Mouse (Mus musculus) thymus, postnatal 25 days (tissue): ENCODE measurements around the gene Rbfox3.

Experiments used
- DNase-seq: peaks from one replicate; pipeline ENCODE4 v3.0.0; 2022

Gene Rbfox3

DNA sequence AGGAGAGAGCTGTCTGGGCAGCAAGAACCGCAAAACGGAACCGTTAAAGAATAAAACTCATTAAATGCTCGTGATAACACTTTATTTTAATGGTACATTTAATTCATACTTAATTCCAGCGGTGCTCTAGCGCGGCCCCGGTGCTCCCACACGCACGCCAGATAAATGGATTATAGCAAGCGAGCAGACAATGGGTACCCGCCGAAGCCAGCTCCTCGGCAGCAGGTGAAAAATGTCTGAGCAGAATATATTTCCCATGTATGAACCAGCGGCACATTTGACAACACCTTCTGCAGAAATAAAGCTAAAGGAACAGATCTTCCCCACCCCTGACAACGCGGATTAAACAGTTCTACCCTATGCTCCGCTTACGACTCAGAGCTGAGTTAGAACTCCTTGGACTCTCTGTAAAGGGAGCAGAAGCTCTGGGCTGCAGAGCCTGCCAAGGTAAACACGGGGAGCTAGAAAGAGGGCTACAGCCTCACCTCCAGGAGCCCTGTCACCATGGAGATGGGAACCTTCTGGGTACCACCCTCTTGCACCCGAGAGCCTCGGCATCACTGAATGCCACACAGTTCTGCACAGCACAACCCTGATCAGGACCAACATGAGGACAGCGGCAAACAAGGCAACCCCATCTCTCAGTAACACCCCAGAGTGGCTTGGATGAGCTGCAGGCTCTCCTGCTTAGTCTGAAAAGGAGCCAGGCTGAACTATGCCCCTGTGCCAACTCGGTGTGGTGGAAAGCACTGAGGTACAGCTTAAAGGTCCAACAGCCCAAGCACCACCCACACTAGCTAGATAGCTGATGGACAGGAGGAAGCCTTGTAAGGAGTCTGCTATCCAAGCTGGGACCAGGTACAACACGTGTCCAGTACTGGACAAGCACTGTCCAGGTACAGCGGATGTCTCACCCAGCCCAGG is 196.5 kb downstream of the Rbfox3 start:
- no peak for DNase-seq

DNA sequence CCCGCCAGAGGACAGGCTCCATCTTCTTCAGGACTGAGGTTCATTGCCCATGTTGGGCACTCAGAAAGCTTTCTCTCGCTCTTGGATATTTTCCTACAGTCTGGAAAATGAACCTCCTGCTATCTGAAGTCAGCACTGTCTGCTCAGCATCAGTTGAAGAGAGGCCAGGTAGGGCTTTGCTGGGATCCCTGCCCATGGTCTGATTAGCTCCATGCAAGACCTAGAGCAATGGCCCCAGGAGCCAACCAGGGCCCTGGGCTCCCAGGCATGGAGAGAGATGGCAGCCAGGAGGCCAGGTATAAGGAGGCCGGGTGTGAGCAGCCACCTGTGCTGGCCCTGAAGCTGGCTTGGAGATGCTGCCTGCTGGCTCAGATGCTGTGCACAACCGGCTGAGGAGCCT is 198.6 kb downstream of the Rbfox3 start:
- no peak for DNase-seq

DNA sequence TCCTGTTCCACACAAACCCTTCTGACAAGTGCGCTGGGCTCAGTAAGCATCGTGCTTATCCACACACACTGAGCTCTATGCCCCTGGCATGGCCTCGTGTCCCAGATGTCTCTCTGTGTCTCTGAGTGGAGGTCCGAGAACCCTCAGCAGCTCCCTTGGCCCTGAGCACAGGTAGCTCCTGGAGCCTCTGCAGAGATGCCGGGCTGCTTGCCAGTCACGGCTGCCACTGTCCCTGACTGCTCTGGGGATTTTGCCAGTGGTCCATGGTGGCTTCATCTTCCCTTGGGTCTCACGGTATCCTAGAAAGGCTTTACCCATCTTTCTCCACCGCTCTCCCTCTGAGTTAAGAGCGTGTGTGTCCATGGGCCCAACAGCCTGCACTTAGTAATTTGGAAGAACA is 199.3 kb downstream of the Rbfox3 start:
- DNase-seq = no peak

DNA sequence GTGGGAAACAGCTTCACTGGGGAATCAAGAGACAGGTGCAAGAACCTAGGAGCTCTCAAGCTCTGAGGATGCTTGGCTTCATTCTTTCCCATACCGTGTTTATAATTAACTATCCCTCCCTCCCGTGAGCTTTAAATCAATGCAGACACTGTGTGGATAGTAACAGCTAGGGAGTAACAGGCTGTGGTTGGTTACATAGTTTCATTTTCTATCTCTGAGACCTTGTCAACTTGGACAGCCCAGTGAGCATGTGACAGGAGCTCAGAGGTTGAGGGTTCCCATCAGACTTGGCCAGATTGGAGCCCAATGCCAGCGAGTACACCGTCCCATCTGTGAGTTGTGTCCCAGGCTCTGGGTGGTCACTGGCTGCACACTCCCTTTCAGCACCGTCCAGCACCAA is 201.4 kb downstream of the Rbfox3 start:
- no peak for DNase-seq

DNA sequence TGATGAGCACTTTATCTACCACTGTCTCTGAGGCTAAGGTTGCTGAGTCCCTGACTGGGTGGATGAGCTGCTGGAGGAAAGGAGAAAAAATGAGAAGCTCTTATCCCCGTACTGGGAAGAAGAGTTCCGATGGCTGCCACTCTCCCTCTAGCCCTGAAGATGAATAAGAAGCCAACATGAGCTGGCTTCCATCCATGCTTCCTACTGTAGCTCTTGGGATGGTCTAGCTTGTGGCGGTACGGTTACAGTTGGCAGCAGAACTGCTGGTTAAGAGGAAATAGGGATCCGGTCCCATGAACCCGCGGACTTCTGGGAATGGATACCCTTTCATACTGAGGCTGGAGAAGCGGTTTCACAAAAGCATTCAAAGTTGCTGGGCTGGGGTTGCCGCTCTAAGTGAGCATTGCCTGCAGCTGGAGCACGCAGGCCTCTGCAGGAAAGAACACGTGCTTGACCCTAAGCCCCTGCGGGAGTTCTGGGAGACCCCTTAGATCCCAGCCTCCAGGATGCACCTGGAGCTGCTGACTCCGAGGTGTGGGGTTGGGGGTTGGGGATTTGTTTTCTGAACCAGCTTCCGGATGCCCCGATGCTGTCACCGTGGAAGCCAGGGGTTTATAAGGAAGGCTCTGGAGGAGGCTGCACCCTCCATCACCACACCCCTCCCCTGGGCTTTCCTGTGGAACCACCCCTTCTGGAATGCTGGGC is 215.0 kb downstream of the Rbfox3 start:
- no peak for DNase-seq

DNA sequence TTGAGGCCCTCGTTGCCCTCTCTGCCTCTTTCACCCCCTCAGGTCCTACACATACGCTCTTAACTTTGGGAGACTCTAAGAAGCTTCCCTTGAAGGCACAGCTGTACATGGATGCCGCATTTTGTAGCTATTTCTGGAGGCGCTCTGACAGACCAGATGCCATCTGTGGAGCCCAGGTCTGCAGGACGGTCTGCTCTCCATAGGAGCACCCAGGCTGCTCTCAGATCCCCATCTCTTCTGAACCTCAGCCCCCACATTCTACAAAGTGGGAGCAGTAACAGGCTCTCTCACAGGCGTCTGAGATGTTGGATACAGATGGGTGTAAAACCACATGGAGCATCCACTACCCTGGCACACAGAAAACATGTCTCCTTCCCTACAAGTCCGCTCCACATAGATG is 218.1 kb downstream of the Rbfox3 start:
- no peak for DNase-seq

DNA sequence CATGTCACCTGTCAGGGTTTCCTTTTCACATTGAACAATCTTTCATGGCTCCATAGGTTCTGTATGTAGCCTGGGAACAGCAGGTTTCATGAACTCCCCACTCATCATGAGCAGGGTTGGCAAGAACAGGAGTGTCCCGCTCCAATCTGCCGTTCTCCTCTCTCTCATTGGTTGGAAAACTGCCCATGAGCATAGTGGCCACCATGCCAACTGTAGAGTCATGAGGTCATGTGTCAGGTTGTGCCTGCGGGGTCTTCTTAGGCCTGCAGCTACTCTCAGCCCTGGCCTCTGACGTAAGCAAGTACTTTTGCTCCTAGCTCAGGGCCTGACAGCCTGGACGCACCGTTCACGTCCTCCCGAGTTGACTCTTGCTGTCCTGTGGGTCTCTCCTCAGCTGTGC is 221.1 kb downstream of the Rbfox3 start:
- no peak for DNase-seq

DNA sequence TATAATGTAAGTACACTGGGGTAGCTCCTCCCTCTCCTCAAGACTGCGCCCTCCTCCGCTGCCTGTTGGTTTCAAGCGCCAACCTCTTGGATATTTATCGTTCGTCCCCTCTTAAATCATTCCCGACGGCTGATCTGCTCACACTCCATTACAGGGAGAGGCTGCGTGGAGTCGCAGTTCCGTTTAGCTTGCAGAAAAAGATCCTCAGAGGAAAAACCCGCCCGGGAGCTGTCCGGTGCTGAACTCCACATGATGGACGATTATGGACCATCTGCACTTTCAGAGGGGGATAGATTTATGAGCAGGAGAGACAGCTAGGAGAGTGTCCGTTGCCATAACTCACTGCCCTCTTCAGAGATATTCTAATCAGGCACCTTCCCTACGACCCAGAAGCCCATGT is 226.0 kb downstream of the Rbfox3 start:
- no peak for DNase-seq

DNA sequence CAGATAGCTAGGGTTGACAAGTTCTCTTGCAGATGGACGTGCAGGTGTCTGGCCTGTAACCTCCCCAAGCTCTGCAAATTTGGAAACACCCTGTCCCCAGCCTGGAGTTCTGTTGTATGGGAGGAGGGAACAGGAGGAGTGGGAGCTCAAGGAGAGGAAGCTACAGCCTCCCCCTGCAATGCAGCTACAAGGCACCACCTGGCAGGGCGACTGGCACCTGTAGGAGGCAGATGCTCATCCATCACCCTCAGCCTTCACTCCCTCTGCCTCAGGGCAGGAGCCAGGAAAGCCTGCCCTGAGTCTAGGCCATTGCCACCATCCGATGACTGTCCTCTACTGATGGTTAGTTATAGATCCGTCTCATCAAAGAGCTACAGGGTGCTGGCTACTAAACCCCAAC is 226.7 kb downstream of the Rbfox3 start:
- DNase-seq = no peak

DNA sequence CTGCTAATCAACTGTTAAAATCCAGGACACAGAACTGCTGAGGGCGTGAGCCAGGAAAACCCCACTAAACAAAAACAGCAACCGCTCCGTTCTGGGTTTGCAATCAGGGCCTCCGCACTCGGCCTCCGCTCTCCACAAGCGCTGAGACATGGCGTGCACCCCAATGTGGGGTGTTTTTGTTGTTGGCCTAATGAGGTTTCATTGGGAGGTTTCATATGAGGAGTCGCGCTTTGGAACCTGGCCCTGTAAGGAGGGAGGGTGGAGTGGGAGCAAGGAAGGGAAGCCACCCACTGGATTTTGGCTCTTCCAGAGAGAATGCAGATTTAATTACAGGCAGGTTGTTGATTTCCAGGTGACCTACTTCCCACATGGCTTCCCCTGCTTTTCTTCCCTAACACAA is 230.7 kb downstream of the Rbfox3 start:
- no peak for DNase-seq

DNA sequence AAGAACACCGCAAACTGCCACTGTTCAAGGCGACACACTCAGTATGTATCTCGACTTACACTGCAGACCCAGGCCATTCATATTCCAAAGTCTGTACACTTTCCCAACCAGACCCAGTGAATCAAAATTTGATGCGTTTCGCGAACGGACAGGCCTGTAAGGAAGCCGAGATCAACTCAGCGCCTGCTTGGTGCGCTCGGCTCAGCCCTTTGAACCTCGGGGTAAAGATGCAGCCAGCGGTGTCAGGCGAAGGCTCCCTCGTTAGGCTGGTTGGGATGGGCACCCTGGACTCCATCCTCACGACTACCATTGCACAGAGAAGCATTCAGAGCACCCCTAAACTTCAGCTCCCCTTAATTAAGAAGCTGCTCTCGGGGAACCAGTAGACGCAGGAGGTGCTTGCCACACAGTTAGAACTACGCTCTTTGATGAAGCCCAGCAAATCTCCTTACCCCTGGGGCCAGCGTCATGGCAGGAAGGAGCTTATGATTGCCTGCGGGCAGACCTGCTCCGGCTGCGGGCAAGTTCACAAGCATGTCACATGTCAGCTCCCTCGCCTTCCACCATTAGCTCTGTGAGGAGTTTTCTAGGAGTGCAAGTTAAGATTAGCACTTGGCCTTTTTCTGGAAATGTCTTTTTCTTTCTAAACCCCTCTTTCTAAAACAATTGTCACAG is 231.5 kb downstream of the Rbfox3 start:
- no peak for DNase-seq

DNA sequence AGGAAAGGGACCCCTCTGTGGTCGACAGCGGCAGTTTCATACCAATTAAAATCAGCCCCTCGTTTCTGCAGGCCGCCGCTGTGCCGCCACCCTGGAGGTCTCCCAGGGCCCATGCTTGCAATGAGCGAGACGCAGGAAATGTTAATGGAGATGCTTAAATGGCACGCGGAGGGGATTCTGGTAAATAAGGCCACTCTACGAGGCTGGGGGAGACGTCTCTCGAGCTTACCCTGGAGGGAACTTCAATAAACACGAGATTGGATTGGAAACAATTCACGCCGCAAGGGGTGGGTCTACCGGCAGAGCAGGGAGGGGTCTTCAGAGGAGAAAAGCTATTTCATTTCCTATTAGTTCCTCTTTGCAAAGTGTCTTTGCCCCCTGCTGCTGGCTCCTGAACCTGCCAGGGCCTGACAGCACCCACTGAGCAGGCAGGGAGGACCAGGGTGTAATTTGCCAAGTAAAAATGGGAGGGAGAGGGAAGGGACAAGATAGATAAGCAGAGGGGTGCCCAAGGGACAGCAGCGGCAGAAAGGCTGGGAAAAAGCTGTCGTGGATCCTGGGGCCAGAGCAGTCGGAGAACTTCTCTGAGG is 232.8 kb downstream of the Rbfox3 start:
- no peak for DNase-seq

DNA sequence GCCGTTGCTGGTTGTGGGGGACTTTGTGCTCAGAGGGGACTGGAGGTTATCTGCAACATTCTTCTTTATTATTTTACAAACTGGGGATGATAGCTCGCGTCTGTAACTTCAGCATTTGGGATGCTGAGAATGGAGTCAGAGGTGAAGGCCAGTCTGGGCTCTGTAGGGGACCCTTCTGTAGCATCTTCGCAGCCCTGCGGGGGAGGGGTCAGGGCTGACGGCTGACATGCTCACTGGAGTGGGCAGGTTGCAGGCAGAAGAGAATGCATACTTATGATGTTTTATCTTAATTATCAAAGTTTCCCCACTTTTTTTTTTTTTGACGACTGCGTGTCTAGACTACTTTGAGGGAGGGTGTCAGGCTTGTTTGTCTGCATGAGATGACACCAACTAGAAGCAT is 234.1 kb downstream of the Rbfox3 start:
- DNase-seq = no peak

DNA sequence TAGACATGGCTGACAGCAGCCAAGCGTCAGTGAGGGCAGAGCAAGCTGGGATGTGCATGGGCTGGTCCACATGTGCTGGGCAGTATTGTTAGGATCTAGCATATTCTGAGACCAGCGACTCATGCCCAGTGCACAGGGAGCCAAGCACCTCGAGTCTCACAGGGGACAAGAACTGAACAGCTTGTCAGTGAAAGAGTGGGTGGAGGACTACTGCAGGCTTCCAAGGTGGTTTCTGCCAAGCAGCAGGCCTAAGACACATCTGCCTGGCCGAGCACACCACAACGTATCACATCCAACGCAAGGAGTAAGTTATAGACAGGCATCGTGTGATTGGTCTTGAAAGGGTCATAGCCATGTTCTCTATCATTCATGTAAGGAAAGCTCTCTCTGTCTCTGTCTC is 235.0 kb downstream of the Rbfox3 start:
- no peak for DNase-seq

DNA sequence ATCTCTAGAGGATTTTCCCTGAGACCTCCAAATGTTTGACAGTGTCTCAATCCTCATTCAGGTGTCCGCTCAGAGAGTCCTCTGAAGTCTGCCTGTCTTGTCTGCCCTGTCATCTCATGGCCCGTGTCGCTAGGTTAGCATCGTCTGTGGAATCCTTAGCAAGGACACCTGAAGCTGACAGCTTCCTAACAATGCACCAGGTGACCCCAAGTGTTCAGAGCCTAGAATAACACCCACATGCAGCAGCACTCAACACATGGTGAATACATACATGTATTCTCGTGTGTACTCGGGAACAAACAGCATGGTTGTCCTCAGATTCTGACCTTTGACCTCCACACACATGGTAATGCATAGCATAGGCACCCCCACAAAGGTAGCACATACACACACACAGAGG is 239.4 kb downstream of the Rbfox3 start:
- no peak for DNase-seq

DNA sequence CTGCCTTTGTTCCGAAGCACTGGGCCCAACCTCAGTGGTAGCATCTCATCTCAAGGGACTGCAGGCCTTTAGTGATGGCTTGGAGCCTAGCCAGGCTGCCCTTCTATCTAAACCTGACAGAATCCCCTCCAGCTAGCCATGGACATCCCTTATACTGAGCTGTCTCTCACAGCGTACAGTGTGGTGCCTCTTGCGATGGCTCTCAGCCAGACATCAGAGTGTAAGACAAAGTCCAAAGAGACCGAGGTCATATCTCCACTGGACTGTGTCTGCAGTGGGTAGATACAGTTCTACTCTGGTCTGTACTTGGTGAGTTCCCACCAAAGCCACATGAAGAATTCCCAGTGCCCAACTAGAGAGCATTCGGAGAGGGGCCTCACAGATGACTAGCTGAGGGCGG is 240.2 kb downstream of the Rbfox3 start:
- no peak for DNase-seq

DNA sequence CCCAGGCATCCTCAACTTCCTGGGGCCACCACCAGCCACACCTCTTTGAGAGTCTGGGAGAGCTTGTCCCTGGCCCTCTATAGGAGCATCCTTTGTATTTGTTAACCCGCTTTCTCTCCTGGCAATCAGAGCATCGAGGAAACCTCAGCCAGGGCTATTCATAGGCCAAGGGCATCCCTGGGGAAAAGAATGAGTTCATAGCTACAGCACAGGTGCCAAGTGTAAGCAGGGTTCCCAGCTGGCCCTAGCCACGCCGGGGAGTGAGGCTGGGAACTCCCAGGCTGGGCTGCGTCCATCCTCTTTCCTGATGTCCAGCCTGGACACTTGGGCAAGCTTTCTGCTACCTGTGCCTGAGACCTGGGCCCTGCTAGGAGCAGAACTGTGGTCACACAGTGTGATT is 241.6 kb downstream of the Rbfox3 start:
- DNase-seq = no peak

DNA sequence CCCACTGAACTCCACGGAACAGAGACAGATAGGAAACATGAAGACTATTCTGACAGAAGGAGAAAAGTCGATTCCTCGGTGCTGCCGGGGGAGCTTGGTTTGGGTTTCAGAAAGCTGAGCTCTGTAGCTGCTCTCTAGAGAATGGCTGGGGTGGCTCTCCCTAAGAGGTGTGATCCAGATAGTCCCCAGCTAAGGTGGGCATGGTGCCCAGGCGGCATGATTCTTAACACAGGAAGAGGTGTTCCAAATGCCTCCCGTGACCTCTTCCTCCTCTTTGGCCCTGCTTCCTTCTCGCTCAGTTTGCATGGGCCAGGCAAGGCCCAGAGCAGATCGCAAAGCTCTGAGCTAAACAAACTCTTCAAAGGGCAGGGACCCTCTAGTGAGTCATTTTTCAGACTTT is 243.0 kb downstream of the Rbfox3 start:
- DNase-seq = no peak

DNA sequence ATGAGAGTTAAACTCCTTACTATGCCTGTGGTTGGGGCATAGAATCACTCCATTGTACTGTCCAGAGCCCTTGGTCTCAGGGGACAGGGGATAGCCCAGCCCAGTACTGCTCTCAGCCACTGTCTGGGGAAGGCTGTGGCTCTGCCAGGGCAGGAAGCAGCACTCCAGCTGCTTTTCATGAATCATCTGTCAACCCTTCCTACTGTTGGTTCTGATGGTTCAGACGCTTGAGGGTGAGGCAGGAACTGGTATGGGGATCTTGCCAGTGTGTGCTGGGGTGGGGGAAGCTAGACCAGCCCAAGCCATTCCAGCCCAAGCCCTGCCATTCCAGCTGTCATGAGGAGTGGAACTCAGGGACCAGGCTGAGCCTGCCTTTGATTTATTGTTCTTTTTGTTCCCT is 243.5 kb downstream of the Rbfox3 start:
- no peak for DNase-seq

DNA sequence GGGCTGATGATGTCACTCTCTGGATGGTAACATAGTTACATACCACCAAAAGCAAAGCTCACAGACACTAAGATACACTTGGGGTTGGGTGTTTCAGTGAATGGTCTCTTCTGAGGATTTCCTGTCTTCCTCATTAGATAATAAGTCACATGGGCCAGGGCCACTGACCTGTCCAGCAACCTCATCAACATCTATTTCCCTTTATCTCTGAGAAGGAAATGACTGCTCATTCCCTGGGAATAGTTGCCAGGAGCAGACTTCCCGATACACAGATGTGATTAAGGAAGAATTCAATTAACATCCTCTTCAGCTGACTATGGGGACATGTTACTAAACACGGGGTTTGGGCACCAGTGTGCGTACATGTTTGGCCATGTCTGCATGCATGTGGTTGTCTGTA is 245.2 kb downstream of the Rbfox3 start:
- no peak for DNase-seq

DNA sequence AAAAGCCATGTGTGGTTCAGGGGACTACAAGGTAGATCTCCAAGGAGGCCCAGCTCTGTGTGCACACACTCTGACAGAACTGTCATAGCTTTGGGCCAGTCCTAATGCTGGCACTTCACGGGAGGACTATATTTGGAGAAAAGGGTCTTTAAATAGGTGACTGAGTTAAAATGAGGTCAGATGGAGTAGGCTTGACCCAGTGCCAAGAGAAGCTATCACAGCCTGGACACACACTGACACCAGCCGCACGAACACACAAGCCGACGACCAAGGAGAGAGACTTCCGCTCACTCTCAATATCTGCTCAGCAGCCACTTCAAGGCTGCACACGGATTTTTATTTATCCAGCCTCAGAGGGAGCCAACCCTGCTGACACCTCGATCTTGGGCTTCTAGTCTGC is 248.1 kb downstream of the Rbfox3 start:
- no peak for DNase-seq

DNA sequence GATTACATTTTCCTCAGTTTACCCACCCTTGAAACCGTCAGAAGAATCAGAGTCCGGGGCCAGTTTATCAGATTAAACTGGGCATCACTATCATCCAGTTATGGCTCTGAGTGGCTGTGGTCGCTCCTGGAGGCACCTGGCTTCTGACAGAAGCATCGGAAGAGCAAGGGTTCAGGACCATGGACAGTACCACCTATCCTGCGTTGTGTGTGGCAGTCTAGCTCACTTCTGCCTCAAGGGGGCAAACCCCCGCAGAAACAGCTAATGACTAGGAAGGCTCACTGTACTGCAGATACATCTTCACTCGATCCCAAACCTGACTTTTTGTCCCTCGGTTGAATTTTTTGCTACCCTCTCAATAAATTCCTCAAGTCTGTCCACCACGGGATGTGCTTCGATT is 252.1 kb downstream of the Rbfox3 start:
- peak; percentile 14 for DNase-seq

DNA sequence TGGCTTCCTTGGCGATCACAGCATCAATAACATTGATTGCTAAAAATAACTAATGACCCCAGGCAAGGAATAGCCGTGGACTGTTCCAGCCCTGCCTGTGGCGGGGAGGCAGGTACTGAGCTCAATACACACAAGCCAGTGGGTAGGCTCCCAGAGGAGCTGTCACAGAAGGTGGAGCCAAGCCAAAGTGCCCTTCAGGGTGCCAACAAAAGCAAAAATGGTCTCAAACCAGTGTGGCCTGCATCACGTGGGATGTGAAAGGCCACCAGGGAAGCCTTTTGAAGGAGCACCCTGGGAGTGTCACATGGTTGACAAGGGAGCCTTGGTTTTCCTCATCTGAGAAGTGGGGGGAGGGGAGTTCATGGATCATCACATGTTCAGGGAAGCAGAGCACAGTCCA is 255.6 kb downstream of the Rbfox3 start:
- DNase-seq = no peak
